Mouse (Mus musculus) small intestine, adult 2 months (tissue): ENCODE measurements around the gene Ormdl2.

ENCODE experiments used
- CTCF ChIP-seq: fragments of 200-500 bp; IDR thresholded peaks from 2 replicates; pipeline ENCODE4 v1.5.1; 2012; ENCODE audit warnings: low read depth, mild to moderate bottlenecking, control low read depth, inconsistent platforms, low read length, moderate library complexity, mixed read lengths; ENCODE audit not compliant: insufficient replicate concordance, insufficient read length; ENCODE audit errors: extremely low read depth
- POLR2A ChIP-seq: fragments of 200-500 bp; IDR thresholded peaks from 2 replicates; pipeline ENCODE4 v1.6.1; 2012; ENCODE audit warnings: low read depth, mild to moderate bottlenecking, control low read depth, inconsistent platforms, low read length, moderate library complexity

DNA sequence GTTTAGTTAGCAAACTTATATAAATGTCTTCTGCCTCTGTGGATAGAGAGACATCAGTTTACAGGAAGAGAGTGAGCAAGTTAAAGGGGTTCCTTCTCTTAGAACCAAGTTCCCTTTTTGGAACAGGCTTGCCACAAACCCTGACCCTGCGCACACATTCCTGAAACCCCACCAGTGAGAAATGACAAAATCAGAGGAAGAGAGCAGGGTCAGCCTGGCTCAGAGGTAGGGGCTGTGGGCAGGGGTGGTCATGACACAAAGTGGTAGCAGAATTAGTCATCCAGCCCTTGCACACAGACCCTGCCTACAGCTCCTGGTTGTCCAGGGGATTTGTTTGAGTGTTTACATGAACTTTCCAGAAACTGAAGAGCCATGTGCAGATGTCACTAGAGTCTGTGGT is 41.2 kb downstream of the Ormdl2 start:
- no peak for TF ChIP-seq CTCF
- no peak for TF ChIP-seq POLR2A
